Mouse (Mus musculus) Patski (cell line): ENCODE data around the gene Sub1. TPM values are rescaled to one million over a fixed set of nuclear protein-coding genes. Genes with fewer than 3 reads are reported as not detected.

Experiments used
- ATAC-seq: fragments of 100-300 bp; one replicate; pipeline ENCODE4 v1.8.0; 2021
- CTCF ChIA-PET: fragments of 350-600 bp; sonication (Branson Sonifier 250); formaldehyde crosslinking; loops from one replicate; lab custom pipeline; 2022; ENCODE audit warnings: inconsistent platforms; lab: Charles Lee
- POLR2A ChIA-PET: fragments of 350-600 bp; sonication (Branson Sonifier 250); formaldehyde crosslinking; loops from one replicate; lab custom pipeline; 2022; ENCODE audit warnings: antibody characterized with exemption, inconsistent platforms; lab: Charles Lee
- DNase-seq: peaks from one replicate; pipeline ENCODE4 v3.0.0-alpha.2; 2011; ENCODE audit warnings: low read depth, low spot score
- H3K27me3 ChIP-seq: fragments of 371-371 bp; one replicate; pipeline ENCODE4 v1.5.1; 2021
- CTCF ChIP-seq: fragments of 100-300 bp; IDR thresholded peaks from one replicate; pipeline ENCODE4 v1.5.1; 2021
- in situ Hi-C: fragments of 300-500 bp; cut with MboI; formaldehyde crosslinking; loops from 3 replicates; pipeline ENCODE4 v1.11.1; 2018; ENCODE audit warnings: low pct_unique_long_range_greater_than_20kb, mixed read lengths
- polyA plus RNA-seq: library from polyadenylated mRNA; unstranded; gene quantifications from one replicate; pipeline ENCODE4 v1.2.3, GENCODE M21; 2021

Sub1 gene
- polyA plus RNA-seq, 1 experiment from 2014 or later = 197 TPM

DNA sequence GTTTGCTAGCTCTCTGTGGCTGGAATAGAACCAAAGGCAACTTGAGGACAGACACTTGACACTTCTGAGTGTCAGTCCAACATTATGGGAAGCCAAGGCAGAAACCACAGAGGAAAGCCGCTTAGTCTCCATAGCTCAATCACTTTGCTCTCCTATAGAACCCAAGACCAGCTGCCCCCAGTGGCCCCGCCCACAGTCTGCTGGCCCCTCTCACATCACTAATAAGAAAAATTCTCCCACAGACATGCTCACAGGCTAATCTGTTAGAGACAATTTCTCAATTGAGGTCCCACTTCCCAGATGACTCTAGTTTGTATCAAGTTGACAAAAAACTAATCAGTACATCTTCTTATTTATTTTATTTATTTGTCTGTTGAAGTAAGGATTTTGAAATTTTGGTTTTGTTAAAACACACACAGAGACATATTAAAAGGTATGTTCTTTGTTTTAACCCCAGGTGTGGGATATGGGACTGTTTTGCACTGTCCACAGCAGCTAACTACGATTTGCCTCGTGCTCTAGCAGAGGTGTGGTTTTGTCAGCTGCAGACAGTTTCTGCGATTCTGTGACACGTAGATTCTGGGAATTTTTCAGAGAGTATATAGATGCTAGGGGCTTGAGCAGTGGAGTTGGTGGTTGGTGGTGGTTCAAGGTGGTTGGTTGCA lies 16.9 kb upstream of the Sub1 start:
- H3K27me3 ChIP-seq = no peaks in the 10 kb centered on the region
- DNase-seq (no peak), ATAC-seq (no peak)
- ChIA-PET CTCF (interaction anchor here (1.0 to 1.3 kb wide), 2 partner anchors 13 to 31 kb away, joined by 3 to 5 read pairs; no protein-coding TSS in a partner anchor), POLR2A (no interaction called here)
- TF ChIP-seq CTCF = no peak
- in situ Hi-C loops = no loop called here

DNA sequence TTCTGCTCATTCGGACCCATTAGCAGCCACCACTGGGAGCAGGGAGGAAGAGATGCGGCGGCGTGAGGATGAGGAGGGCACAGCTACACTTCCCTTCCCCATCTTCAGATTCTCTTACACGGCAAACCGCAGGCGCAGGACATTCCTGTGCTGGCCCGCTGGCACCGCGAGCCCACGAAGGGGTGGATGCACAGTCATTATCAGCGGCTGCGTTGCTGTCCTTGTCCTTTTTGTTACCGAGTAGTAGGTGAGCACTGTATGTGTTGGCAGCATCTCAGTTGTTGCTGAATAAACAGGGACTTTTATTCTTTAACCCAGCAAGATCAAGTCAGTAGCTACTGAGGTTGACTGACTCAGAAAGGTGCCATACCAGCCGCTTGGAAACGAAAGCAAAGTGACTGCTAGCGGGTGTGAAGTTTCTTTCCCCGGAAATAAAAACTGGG lies 13.8 kb upstream of the Sub1 start:
- POLR2A ChIA-PET = interaction anchor here (0.6 kb wide), 1 partner anchor 516 kb away, joined by 5 read pairs; no protein-coding TSS in a partner anchor
- DNase-seq = no peak
- in situ Hi-C loops = no loop called here

DNA sequence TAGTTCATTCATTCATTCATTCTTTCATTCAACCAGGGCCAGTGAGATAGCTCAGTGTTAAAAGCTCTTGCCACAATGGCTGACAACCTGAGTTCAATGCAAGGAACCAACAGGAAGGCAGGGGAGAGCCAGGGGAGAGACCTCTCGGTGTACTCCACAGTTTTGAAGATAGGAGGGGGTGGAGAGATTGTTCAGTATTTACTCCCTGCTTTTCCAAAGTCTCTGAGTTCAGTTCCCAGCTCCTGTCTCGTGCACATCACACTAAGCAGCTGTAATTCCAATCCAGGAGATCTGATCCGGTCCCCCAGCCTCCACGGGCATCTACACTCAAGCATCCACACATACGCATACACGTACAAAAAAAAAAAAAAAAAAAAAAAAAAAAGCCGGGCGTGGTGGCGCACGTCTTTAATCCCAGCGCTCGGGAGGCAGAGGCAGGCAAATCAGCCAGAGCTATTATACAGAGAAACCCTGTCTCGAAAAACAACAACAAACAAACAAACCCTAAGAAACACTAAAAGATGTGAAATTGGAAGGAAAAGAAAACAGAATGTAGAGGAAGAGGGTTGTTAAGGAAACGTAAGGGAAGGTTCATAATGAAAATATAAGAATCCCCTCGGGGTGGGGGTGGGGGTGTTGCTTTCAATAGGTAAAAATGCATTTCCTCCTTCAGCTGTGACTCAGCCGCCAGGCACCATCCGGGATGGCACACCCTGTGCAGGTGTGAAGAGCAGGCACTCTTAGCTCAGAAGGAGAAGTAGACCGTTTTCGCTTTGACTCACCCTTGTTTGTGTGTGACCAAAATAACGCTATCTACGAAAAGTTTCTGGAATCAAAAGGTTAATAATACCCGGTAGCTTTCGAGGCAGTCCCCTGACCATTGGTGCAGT lies 13.2 kb upstream of the Sub1 start:
- ATAC-seq = no peak
- POLR2A ChIA-PET = interaction anchor here (0.6 kb wide), 1 partner anchor 515 kb away, joined by 5 read pairs; no protein-coding TSS in a partner anchor
- no peak for TF ChIP-seq CTCF
- in situ Hi-C loops = no loop called here
- CTCF ChIA-PET = interaction anchor here (1.4 kb wide), 1 partner anchor 15 kb away, joined by 4 read pairs; no protein-coding TSS in a partner anchor
- DNase-seq = no peak
- H3K27me3 ChIP-seq = no peaks in the 10 kb centered on the region

More for the DNA sequence above, 13.8 kb upstream of the Sub1 start:
- CTCF ChIA-PET = interaction anchor here (1.4 kb wide), 1 partner anchor 14 kb away, joined by 4 read pairs; no protein-coding TSS in a partner anchor
- no peak for ATAC-seq
- no peak for TF ChIP-seq CTCF
- H3K27me3 ChIP-seq = no peaks in the 10 kb centered on the region

DNA sequence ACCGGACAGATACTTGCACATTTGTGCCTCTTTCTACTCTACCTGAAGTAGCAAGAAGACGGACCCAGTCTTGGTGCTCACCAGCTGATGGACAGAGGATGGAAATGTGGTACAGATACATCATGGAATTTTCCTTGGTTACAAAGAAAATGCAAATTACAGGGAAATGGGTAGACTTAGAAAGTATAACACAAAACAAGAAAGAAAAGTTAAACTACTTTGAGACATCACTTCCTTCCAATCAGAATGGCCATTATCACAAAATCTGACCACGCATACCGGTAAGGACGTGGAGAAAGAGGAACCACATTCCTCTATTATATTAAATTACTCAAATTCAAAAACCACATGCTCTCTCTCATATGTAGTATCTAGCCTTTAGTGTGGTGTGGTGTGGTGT lies 12.1 kb upstream of the Sub1 start:
- no peak for TF ChIP-seq CTCF
- DNase-seq = no peak
- no peak for ATAC-seq
- POLR2A ChIA-PET = no interaction called here
- no peaks in the 10 kb centered on the region for H3K27me3 ChIP-seq
- CTCF ChIA-PET = no interaction called here
- in situ Hi-C loops = no loop called here

DNA sequence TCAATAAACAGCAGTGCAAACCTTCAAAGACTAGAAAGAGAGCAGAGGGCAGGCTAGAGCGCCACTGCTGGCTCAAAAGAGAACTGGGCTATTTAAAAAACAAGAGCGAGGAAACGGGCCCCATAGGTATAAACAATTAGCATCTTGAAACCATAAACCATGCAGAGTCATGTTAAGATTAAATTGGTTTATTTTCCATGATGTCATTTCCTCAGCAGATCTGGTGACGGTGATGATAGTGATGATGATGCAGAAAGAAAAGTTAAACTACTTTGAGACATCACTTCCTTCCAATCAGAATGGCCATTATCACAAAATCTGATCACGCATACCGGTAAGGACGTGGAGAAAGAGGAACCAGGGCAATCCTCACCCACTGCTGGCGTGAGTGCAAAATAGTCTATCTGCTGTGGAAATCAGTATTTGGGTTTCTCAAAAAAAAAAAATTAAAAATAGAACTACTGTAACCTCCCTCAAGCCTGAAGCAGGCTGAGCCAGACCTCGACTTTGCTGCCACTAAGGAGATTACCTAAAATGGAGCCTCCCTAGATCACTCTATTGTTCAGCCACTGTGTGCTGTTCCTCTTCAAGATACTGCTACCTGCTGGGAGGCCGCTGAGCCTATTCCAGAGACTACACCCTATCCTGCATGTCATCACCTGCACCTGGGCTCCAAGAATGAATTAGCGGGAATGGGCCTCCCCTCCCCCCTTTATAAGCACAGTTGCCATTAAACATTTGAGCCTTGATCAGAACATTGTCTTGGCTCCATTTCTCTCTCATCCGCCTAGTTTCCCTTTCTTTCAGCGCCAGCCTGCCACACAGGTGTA lies 11.4 kb upstream of the Sub1 start:
- in situ Hi-C loops = no loop called here
- POLR2A ChIA-PET = no interaction called here
- ATAC-seq (no peak), DNase-seq (no peak)
- no peak for TF ChIP-seq CTCF
- no peaks in the 10 kb centered on the region for H3K27me3 ChIP-seq
- CTCF ChIA-PET = no interaction called here

DNA sequence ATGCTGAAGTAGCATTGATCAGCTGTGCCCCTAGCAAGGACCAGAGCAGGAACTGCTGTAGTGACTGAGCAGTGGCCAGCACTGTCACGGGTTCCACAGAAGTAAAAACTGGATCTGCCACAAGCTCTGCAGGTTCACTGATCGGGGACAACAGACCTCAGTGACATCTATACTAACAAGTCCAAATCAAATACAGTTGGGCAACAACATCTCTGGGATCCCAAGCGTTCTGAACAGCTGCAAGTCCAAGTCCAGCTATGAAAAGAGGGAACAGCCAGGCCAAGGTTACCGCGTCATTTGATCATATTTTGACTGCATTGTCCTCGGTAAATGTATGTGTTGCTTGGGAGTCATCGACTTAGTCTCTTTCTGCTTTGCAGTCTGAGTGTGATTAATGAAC lies 10.6 kb upstream of the Sub1 start:
- TF ChIP-seq CTCF = no peak
- no peak for ATAC-seq
- in situ Hi-C loops = no loop called here
- CTCF ChIA-PET = interaction anchor here (2.2 kb wide), 1 partner anchor 14 kb away, joined by 8 read pairs; no protein-coding TSS in a partner anchor
- POLR2A ChIA-PET = no interaction called here
- H3K27me3 ChIP-seq = no peaks in the 10 kb centered on the region
- no peak for DNase-seq

DNA sequence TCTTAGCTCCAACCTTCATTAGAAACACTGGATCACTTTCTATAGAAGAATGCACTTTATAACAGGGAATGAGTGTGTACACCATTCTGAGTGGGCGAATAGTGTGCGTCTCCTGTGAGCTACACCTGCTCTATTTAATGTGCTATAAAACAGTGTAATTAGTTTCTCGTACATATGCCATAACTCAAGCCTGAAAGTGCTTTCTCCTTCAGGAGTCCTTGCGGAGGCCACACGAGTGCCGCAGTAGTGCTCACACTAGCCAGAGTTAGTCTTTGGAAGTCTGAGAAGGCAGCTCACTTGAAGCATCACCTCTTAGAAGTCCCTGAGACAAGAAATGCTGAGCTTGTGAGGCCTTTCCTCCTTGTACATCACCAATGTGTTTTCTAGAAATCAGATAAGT lies 9.4 kb upstream of the Sub1 start:
- in situ Hi-C loops = no loop called here
- no peaks in the 10 kb centered on the region for H3K27me3 ChIP-seq
- no peak for ATAC-seq
- no peak for DNase-seq
- ChIA-PET CTCF (interaction anchor here (1.0 to 2.2 kb wide), 3 partner anchors 13 to 337 kb away, joined by 3 to 8 read pairs (median 3); no protein-coding TSS in a partner anchor), POLR2A (no interaction called here)
- no peak for TF ChIP-seq CTCF

DNA sequence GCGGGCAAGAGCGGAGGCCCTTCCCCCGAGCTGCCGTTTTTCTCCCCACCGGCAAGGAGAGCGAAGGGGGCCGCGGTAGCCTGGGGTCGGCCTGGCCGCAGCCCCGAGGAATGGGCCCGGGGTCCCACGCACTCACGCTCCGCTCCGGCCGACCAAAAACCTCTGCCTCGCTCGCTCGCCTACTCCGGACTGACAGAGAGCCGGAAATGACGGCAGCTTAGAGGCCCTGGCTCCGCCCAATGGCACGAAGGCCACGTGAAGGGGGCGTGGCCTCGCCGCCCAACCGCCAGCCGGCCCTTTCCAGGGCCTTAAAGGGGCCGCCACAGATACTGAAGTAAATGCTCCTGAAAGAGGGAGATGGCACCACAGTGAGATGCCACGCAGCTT lies 975 bp downstream of the Sub1 start:
- TF ChIP-seq CTCF = no peak

DNA sequence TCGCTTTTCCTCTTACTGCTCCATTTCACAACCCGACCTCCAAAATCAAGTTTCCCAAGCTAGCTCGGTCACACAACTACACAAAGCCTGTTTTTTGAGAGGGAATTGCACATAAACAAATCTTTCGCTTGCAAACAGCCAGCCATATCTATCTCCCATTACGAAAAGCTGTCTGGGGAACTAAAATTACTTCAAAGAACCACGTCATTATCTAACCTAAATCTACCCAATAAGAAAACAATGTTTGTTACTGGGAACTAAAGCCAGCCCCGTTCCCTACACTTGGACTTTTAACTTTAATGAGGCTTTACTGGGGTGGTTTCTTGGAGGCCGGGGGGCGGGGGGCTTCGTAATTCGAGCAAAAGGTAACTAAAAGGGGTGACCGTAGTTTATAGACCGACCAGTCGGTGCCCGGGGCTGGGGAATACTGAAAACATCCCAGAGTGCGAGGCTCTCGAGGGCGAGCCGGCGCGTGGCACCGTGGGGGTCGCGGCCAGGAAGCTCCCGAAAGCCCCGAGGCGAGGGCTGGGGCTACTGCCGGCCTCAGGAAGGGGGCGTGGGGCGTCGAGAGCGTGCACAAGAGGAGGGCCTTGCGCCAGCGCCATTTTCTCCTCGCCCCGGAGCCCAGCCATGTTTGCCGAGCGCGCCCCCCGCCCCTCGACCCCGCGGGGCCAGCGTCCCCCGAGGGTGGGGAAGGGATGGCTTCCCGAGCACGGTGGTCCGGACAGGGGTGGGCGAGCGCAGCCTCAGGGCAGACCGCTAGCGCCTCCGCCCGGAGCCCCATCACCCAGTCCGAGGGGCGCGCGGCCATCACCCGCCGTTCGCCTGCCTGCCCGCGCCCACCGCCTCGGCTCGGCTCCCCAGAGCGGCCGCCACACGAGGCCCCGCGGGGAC lies 1.6 kb downstream of the Sub1 start:
- H3K27me3 ChIP-seq = no peaks in the 10 kb centered on the region
- in situ Hi-C loops = no loop called here
- ChIA-PET POLR2A (interaction anchor here (0.5 to 1.4 kb wide), 4 partner anchors 20 to 41 kb away, joined by 3 to 5 read pairs (median 4); no protein-coding TSS in a partner anchor), CTCF (interaction anchor here (0.9 kb wide), 1 partner anchor 23 kb away, joined by 5 read pairs; no protein-coding TSS in a partner anchor)
- ATAC-seq (peak; percentile 64), DNase-seq (no peak)
- no peak for TF ChIP-seq CTCF

More for the DNA sequence above, 975 bp downstream of the Sub1 start:
- ChIA-PET POLR2A (interaction anchor here (0.6 to 1.4 kb wide), 4 partner anchors 12 to 40 kb away, joined by 3 to 5 read pairs (median 4); no protein-coding TSS in a partner anchor), CTCF (interaction anchor here (0.9 kb wide), 1 partner anchor 24 kb away, joined by 5 read pairs; no protein-coding TSS in a partner anchor)
- ATAC-seq (peak; percentile 98), DNase-seq (peak; percentile 43)
- in situ Hi-C loops = no loop called here
- no peaks in the 10 kb centered on the region for H3K27me3 ChIP-seq
